Mouse (Mus musculus) heart, postnatal 25 days (tissue): ENCODE data around the gene Vamp5. TPM values are rescaled to one million over a fixed set of nuclear protein-coding genes. Genes with fewer than 3 reads are reported as not detected.

Experiments
- DNase-seq: peaks from one replicate; pipeline ENCODE4 v3.0.0; 2022; ENCODE audit warnings: low spot score
- intact Hi-C: fragments of 180-260 bp; cut with DNase I; formaldehyde crosslinking; loops from one replicate; pipeline ENCODE4 v1.15.1; 2025
- total RNA-seq, 2 experiments: library from RNA; stranded (reverse); gene quantifications; 2 replicates each; pipeline ENCODE4 v1.2.3; 2021

The Vamp5 gene
- total RNA-seq, 2 experiments from 2014 or later, result 56.3 to 59.6 TPM

DNA sequence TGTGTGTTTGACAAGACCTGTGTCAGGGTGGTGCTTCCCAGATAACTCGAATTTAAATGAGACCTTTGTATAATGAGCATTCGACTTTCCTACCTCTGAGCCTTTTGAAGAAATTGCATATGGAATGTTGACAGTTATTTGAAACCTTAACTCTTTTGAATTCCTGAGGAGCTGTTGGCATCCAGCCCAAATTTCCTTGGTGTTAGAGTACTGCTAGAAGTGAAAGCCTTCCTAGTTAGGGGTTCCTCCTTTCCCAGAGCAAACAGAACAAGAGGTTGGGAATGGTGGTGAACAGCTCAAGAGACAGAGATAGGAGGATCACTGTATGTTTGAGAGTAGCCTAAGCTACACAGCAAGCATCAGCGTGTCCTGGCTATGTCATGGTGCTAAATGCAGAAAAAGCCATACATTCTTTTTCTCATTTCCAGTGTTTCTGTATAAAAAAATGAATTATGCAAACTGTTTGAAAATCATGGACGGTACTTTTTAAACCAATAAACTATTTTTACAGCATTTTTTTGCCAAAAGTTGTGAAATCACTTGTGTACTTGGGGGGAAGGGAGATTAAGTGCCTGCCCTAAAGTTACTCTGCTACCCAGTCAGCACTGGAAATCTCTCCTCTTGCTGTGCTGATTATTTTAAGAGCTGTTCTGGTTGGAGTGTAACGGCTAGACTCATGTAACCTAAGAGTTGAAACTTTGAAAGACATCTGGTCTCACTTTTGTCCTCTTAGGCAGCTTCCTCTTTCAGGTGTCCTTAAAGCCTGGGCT is 27.4 kb downstream of the Vamp5 start:
- intact Hi-C loops, result no loop called here
- no peak for DNase-seq

- no peak for DNase-seq
- intact Hi-C loops, result no loop called here
These were observed 30.1 kb downstream of the Vamp5 start for GRCm38 (mm10) chr6:72350214-72350613.

GRCm38 (mm10) chr6:72348411-72348810 is 31.9 kb downstream of the Vamp5 start:
- intact Hi-C loops, result no loop called here
- no peak for DNase-seq

GRCm38 (mm10) chr6:72347166-72347941 is 32.9 kb downstream of the Vamp5 start, which contains the start of gene 0610030E20Rik:
0610030E20Rik (plus strand) TSS chr6:72347317.
- peak; percentile 66 for DNase-seq
- intact Hi-C loops, result no loop called here

DNA sequence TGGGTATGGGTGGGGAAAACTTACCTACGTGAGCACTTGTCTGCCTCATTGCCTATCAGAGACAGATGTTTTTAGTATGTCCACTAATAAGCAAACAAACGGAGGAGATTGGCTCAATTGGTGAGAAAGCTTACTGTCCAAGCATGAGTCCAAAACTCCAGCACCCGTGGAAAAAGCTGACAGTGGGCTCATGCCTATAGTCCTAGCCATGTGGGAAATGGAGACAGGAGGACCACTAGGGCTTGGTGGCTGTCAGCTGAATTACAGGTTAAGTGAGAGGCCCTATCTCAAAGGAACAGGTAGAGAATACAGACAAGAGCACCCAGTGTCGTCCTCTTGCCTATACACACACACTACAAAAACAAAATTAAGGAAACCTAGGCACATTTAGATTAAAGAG is 34.0 kb downstream of the Vamp5 start:
- intact Hi-C loops, result no loop called here
- DNase-seq, result no peak

DNA sequence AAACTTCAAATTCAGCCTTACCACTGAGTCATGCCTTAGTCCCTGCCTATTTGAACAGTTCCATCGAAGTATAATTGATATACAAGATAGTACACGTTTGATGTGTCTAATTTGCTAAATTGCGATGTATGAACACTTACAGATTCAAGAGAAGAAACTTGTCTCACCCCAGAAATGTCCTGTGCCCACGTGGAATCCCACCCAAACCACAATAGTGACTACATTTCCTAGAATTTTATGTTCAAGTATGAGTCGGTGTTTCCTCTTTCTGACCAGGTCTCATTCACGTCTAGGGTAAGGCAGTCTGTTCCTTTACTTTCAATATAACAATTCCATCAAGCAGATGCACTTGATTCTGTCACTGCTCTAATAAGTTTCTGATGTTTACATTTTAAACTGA is 34.6 kb downstream of the Vamp5 start:
- no peak for DNase-seq
- intact Hi-C loops, result loop anchor here (2.0 kb wide), 1 partner anchor 61 kb away; no protein-coding TSS in a partner anchor

DNA sequence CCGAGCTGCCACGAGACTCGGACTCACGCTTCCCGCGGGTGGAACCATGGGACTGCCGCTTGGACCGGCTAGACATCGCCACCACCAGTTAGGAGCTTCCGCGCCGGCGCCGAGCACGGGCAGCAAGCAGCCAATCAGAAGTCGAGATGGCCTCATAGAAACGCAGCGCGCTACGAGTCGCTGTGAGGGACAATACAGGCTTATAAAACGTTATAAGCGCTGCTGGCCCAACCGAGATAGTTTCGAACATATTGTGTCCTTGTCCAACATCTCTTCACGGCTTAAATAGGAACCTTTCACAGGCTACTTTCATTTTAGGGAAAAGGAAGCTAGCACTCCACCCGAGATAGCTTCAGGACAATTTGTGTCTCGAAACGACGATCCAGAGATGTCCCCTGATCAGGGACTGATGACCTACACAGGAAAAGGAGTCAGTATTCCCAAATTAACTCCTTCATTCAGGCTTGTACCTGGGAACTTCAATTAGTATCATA is 35.1 kb downstream of the Vamp5 start, which contains the start of gene Usp39:
TSS of gene Usp39 (minus strand) at position 111 of the 494 bp plus-strand sequence.
- DNase-seq, result peak; percentile 87
- intact Hi-C loops, result loop anchor here (2.0 kb wide), 1 partner anchor 60 kb away; no protein-coding TSS in a partner anchor

DNA sequence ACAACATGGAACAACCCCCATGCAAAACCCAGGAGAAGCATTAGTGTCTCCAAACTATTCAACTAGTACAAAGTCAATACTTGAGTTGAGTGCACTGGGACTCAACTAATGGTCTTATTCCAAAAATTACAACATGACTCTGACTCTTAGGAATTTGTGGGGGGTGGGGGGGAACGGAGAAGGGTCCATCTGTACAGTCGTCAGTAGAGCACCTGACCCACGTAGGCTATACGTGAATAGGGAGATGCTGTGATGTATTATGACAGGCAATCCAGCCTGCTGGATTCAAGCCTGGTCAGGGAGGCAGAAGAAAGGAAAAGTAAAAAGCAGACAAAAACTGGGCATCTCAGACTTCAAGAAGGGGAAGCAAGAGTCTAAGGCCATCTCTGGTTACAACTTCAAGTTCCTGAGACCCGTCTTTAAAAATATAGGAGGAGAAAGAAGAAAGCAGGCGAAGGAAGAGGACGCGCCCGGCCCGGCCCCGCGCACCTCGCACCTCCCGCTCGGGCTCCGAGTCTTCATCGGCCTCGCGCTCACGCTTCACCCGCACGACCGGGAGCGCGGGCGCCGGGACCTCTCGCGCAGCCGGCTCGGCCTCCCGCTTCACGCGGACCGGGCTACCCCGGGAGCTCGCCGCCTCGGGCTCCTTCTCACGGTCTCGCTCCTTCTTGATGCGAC is 35.7 kb downstream of the Vamp5 start:
- no peak for DNase-seq
- intact Hi-C loops, result loop anchor here (2.0 kb wide), 1 partner anchor 60 kb away; no protein-coding TSS in a partner anchor

DNA sequence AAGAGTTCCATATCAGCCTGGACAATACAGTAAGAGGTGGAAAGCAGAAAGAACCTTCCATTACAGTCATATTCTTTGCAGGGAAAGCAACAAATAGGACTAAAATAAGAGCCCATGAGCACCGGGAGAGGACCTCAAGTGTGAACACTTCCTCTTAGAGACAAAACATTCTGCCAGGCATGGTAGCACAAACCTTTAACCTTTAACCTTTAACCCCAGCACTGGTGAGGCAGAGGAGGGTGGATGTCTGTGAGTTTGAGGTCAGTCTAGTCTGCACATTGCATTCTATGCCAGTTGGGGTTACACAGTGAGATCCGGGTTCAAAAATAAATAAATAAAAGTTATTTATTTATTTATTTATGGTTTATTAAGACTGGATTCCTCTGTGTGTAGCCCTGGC is 39.8 kb downstream of the Vamp5 start:
- intact Hi-C loops, result no loop called here
- no peak for DNase-seq

DNA sequence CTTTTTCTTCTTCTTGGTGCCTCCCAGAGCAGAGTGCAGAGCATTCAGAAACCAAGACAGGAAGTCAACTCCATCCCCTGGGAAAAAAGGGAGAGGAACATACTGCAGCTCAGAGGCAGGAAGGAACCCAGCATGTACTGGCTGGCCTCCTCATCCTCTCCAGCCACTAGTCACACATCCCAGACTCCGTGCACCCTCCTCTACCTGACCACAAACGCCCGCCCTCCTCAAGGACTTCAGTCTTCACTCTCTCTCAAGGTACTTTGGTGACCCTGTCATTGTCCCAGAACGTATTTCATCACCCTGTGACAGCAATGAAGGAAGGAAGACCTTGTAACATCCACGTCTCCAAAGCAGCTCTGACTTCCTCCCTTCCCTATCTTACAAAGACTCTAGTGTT is 47.2 kb downstream of the Vamp5 start:
- no peak for DNase-seq
- intact Hi-C loops, result no loop called here

GRCm38 (mm10) chr6:72330133-72330532 is 50.1 kb downstream of the Vamp5 start:
- intact Hi-C loops, result no loop called here
- DNase-seq, result no peak

DNA sequence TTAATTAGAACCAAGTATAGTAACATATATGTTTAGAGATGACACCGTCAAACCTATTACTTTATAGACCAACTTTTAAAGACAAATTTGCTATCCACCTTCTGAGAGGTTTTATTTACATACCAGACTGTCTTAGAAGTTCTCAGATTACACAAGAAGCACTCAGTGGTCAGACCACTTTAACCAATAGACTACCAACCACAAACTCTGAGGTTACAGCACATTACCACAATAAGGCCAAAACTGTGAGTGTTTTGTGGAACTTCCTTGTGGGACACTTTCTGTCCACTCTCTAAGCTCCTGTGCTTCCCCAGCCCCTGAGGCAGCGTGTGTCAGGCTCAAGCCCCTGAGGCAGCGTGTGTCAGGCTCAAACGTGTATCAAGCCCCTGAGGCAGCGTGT is 51.2 kb downstream of the Vamp5 start:
- intact Hi-C loops, result no loop called here
- no peak for DNase-seq

GRCm38 (mm10) chr6:72326274-72326673 is 54.0 kb downstream of the Vamp5 start:
- DNase-seq, result no peak
- intact Hi-C loops, result no loop called here

GRCm38 (mm10) chr6:72323786-72324508 is 56.3 kb downstream of the Vamp5 start:
- intact Hi-C loops, result no loop called here
- DNase-seq, result no peak

GRCm38 (mm10) chr6:72322936-72323335 is 57.3 kb downstream of the Vamp5 start:
- intact Hi-C loops, result no loop called here
- no peak for DNase-seq

DNA sequence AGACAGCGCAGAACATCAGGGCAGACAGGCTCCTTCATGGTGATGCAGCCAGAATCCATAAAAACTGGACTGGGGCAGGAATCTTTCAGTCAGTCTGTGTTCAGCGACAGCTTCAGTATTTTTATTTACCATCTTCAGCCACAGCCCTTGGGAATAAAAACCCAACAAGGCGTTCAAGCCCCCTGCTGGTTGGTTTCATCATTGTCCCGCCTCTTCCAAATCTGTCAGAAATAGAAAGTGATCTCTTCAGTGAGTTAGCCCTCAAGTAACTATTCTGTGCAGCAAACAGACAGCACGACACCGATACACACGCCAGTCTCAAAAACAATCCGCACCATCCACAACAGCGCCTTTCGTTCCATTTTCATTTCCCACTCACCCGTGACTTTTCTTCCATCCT is 61.2 kb downstream of the Vamp5 start:
- no peak for DNase-seq
- intact Hi-C loops, result loop anchor here (2.0 kb wide), 1 partner anchor 136 kb away; no protein-coding TSS in a partner anchor
